Mouse (Mus musculus) heart, postnatal 0 days (tissue): ENCODE data around the gene Fhl2.

Source experiments
- CTCF ChIP-seq: IDR thresholded peaks from 2 replicates; pipeline ENCODE4 v1.5.1; 2016; ENCODE audit warnings: antibody characterized with exemption, control low read depth, low read depth
- EP300 ChIP-seq: IDR thresholded peaks from 2 replicates; pipeline ENCODE4 v1.6.1; 2016; ENCODE audit warnings: antibody characterized with exemption, low read depth

DNA sequence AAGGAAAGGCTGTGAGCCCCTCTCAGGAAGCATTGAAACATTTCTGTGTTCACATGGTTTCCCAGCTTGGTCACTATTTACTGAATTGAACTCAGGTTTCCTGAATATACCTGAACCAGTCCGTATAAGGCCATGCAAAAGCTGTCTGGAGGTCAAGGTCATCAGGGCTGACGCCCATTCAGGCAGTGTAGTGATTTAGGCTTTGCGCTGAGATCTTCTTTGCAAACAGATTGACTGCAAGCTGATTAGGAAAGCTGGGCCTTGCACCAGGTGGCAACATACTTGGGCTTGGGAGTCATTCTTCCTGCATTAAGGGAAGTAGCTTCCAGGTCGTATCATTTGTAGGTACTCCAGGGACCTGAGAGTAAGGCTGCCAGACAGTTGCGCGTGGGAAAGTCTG, 25.0 kb downstream of the Fhl2 start:
- TF ChIP-seq CTCF (no peak), EP300 (no peak)
